Mouse (Mus musculus) heart, embryonic 16.5 days (tissue): ENCODE data around the gene Adgrl3. TPM values are rescaled to one million over a fixed set of nuclear protein-coding genes. Genes with fewer than 3 reads are reported as not detected.

Experiments
- ATAC-seq: fragments of 200-750 bp; cut with Nextera tagmentation; replicated peaks from 2 replicates; pipeline ENCODE4 v1.8.0; 2017; ENCODE audit warnings: moderate number of reproducible peaks; ENCODE audit not compliant: insufficient read depth, low FRiP score; ENCODE audit errors: extremely low read depth
- H3K27ac ChIP-seq: fragments of 300-500 bp; sonication (generic); 2 replicates; pipeline ENCODE4 v1.5.1; 2014; ENCODE audit warnings: mild to moderate bottlenecking, low read length, control low read depth, moderate library complexity
- H3K27me3 ChIP-seq: fragments of 300-500 bp; sonication (generic); 2 replicates; pipeline ENCODE4 v1.6.1; 2014; ENCODE audit warnings: low read length, mixed read lengths; ENCODE audit not compliant: control insufficient read depth, insufficient read depth
- H3K36me3 ChIP-seq: fragments of 300-500 bp; sonication (generic); 2 replicates; pipeline ENCODE4 v1.6.1; 2014; ENCODE audit not compliant: control insufficient read depth, insufficient read depth
- H3K4me1 ChIP-seq: fragments of 300-500 bp; sonication (generic); 2 replicates; pipeline ENCODE4 v1.6.1; 2014; ENCODE audit warnings: low read length, mixed read lengths; ENCODE audit not compliant: control insufficient read depth, insufficient read depth
- H3K4me2 ChIP-seq: fragments of 300-500 bp; sonication (generic); 2 replicates; pipeline ENCODE4 v1.6.1; 2014; ENCODE audit warnings: low read depth, mild to moderate bottlenecking, control low read depth, low read length
- H3K4me3 ChIP-seq: fragments of 300-500 bp; sonication (generic); 2 replicates; pipeline ENCODE4 v1.5.1; 2014; ENCODE audit warnings: mild to moderate bottlenecking, control low read depth, low read length
- H3K9ac ChIP-seq: fragments of 300-500 bp; sonication (generic); 2 replicates; pipeline ENCODE4 v1.6.1; 2014; ENCODE audit warnings: low read length, control low read depth
- H3K9me3 ChIP-seq: fragments of 300-500 bp; sonication (generic); replicated peaks from 2 replicates; pipeline ENCODE4 v1.6.1; 2016; ENCODE audit warnings: low read length; ENCODE audit not compliant: control insufficient read depth
- WGBS: fragments of 180-500 bp; shearing (Covaris S2); extraction: QIAGEN DNeasy Blood & Tissue Kit; methylation state at CpG from one replicate; pipeline ENCODE4 v1.1.7; 2014; 5-methylcytosine and 5-hydroxymethylcytosine counted together
- polyA plus RNA-seq: library from polyadenylated mRNA; unstranded; fragments of >200 nt; fragmentation: Nextera tagmentation; extraction: Ambion mirVana; gene quantifications from 2 replicates; pipeline ENCODE4 v1.2.1, GENCODE M21; 2015

Adgrl3 gene
- polyA plus RNA-seq, 1 experiment from 2014 or later = 3.6 TPM

GRCm38 (mm10) chr5:81088667-81089066 is 68.7 kb downstream of the Adgrl3 start:
- no peak for ATAC-seq
- H3K9me3 ChIP-seq = no peaks in the 10 kb centered on the region
- H3K27ac ChIP-seq = no peak overlapping the region
- WGBS = 82% methylated on average over 2 of the region's 2 CpGs
- no peak overlapping the region for H3K4me2 ChIP-seq
- H3K36me3 ChIP-seq = no peaks in the 10 kb centered on the region
- H3K9ac ChIP-seq = no peak overlapping the region
- H3K4me1 ChIP-seq = no peaks in the 10 kb centered on the region; the same call in 1 of the 2 replicates
- H3K27me3 ChIP-seq = no peaks in the 10 kb centered on the region
- no peak overlapping the region for H3K4me3 ChIP-seq

- Histone ChIP-seq H3K9me3 (no peaks in the 10 kb centered on the region), H3K4me1 (no peaks in the 10 kb centered on the region), H3K4me2 (no peak overlapping the region), H3K27me3 (no peaks in the 10 kb centered on the region), H3K9ac (no peak overlapping the region), H3K27ac (no peak overlapping the region), H3K4me3 (no peak overlapping the region), H3K36me3 (no peaks in the 10 kb centered on the region)
- no peak for ATAC-seq
- whole genome bisulfite sequencing = 81% methylated on average over 3 of the region's 3 CpGs
These were observed 74.7 kb downstream of the Adgrl3 start for GRCm38 (mm10) chr5:81094618-81095017.

- Histone ChIP-seq H3K27me3 (no peaks in the 10 kb centered on the region), H3K9ac (no peak overlapping the region), H3K4me2 (no peak overlapping the region), H3K36me3 (no peaks in the 10 kb centered on the region), H3K4me1 (no peaks in the 10 kb centered on the region), H3K9me3 (no peaks in the 10 kb centered on the region), H3K27ac (no peak overlapping the region), H3K4me3 (no peak overlapping the region)
- ATAC-seq = no peak
- 87% methylated on average over 4 of the region's 4 CpGs for WGBS
These were observed 77.2 kb downstream of the Adgrl3 start for GRCm38 (mm10) chr5:81097131-81097530.

GRCm38 (mm10) chr5:81107431-81107830 is 87.5 kb downstream of the Adgrl3 start:
- WGBS = 76% methylated on average over 1 of the region's 1 CpGs
- Histone ChIP-seq H3K27ac (no peak overlapping the region), H3K9ac (no peak overlapping the region), H3K4me3 (no peak overlapping the region), H3K9me3 (no peaks in the 10 kb centered on the region), H3K4me2 (no peak overlapping the region), H3K36me3 (no peaks in the 10 kb centered on the region), H3K4me1 (no peaks in the 10 kb centered on the region), H3K27me3 (no peaks in the 10 kb centered on the region)
- ATAC-seq = no peak

- Histone ChIP-seq H3K9ac (no peak overlapping the region), H3K27me3 (no peaks in the 10 kb centered on the region), H3K4me3 (no peak overlapping the region), H3K27ac (no peak overlapping the region), H3K4me2 (no peak overlapping the region), H3K4me1 (no peaks in the 10 kb centered on the region), H3K36me3 (no peaks in the 10 kb centered on the region), H3K9me3 (no peaks in the 10 kb centered on the region)
- 69% methylated on average over 4 of the region's 4 CpGs for WGBS
- no peak for ATAC-seq
These were observed 104.5 kb downstream of the Adgrl3 start for GRCm38 (mm10) chr5:81124483-81124882.

- Histone ChIP-seq H3K36me3 (no peaks in the 10 kb centered on the region), H3K27ac (no peak overlapping the region), H3K4me1 (no peaks in the 10 kb centered on the region), H3K4me2 (no peak overlapping the region), H3K4me3 (no peak overlapping the region), H3K9me3 (no peaks in the 10 kb centered on the region), H3K27me3 (no peaks in the 10 kb centered on the region), H3K9ac (no peak overlapping the region)
- WGBS = 58% methylated on average over 3 of the region's 3 CpGs
- no peak for ATAC-seq
These were observed 107.7 kb downstream of the Adgrl3 start for GRCm38 (mm10) chr5:81127639-81128038.

- Histone ChIP-seq H3K27me3 (no peaks in the 10 kb centered on the region), H3K9me3 (no peaks in the 10 kb centered on the region), H3K4me1 (no peaks in the 10 kb centered on the region), H3K4me3 (no peak overlapping the region), H3K4me2 (no peak overlapping the region), H3K27ac (no peak overlapping the region), H3K9ac (no peak overlapping the region), H3K36me3 (no peaks in the 10 kb centered on the region)
- ATAC-seq = no peak
- WGBS = 78% methylated on average over 1 of the region's 1 CpGs
These were observed 116.5 kb downstream of the Adgrl3 start for GRCm38 (mm10) chr5:81136394-81136793.

GRCm38 (mm10) chr5:81155791-81156190 is 135.9 kb downstream of the Adgrl3 start:
- no peaks in the 10 kb centered on the region for H3K4me1 ChIP-seq
- no peak overlapping the region for H3K27ac ChIP-seq
- H3K36me3 ChIP-seq = no peaks in the 10 kb centered on the region
- no peak overlapping the region for H3K4me2 ChIP-seq
- H3K9me3 ChIP-seq = no peaks in the 10 kb centered on the region
- 74% methylated on average over 12 of the region's 12 CpGs for WGBS
- no peak for ATAC-seq
- H3K27me3 ChIP-seq = no peaks in the 10 kb centered on the region
- H3K9ac ChIP-seq = no peak overlapping the region
- no peak overlapping the region for H3K4me3 ChIP-seq

- no peaks in the 10 kb centered on the region for H3K36me3 ChIP-seq
- no peak overlapping the region for H3K27ac ChIP-seq
- H3K4me1 ChIP-seq = no peaks in the 10 kb centered on the region
- 41% methylated on average over 2 of the region's 2 CpGs for WGBS
- H3K4me2 ChIP-seq = no peak overlapping the region
- no peak overlapping the region for H3K9ac ChIP-seq
- H3K4me3 ChIP-seq = no peak overlapping the region
- no peaks in the 10 kb centered on the region for H3K27me3 ChIP-seq
- H3K9me3 ChIP-seq = no peaks in the 10 kb centered on the region
- no peak for ATAC-seq
These were observed 136.3 kb downstream of the Adgrl3 start for GRCm38 (mm10) chr5:81156281-81156680.

GRCm38 (mm10) chr5:81156796-81157195 is 136.9 kb downstream of the Adgrl3 start:
- Histone ChIP-seq H3K4me3 (no peak overlapping the region), H3K36me3 (no peaks in the 10 kb centered on the region), H3K4me1 (no peaks in the 10 kb centered on the region), H3K9ac (no peak overlapping the region), H3K27me3 (no peaks in the 10 kb centered on the region), H3K9me3 (no peaks in the 10 kb centered on the region), H3K27ac (no peak overlapping the region), H3K4me2 (no peak overlapping the region)
- no peak for ATAC-seq
- 61% methylated on average over 5 of the region's 5 CpGs for WGBS
